Mouse (Mus musculus): Measurements from ENCODE around the gene Enox1.

GRCm38 (mm10) chr14:77376731-77377130, 220.2 kb downstream of the Enox1 start:
- TF ChIP-seq EP300 (IDR thresholded peaks at IDR 0.05; ENCODE audit: insufficient read depth, low read depth, low read length): no peak
- TF ChIP-seq CTCF (IDR thresholded peaks at IDR 0.05; ENCODE audit: low read depth, low read length): no peak

Measured in ES-Bruce4 (cell line).